Mouse (Mus musculus) hindbrain, embryonic 15.5 days (tissue): ENCODE measurements around the gene Ang6. TPM values are rescaled to one million over a fixed set of nuclear protein-coding genes. Genes with fewer than 3 reads are reported as not detected.
"Not testable (repeated sequence)": the region's sequence is repeated elsewhere in the genome, so short reads cannot be mapped to it uniquely, and the experiment has no call there.

Experiments
- ATAC-seq: fragments of 200-750 bp; cut with Nextera tagmentation; 2 replicates; pipeline ENCODE4 v1.8.0; 2017; ENCODE audit warnings: low read depth, moderate number of reproducible peaks, moderate TSS enrichment; ENCODE audit not compliant: low FRiP score
- H3K27ac ChIP-seq: fragments of 300-500 bp; sonication (generic); replicated peaks from 2 replicates; pipeline ENCODE4 v1.5.1; 2015; ENCODE audit warnings: mild to moderate bottlenecking, inconsistent platforms
- H3K27me3 ChIP-seq: fragments of 300-500 bp; sonication (generic); 2 replicates; pipeline ENCODE4 v1.6.1; 2015; ENCODE audit warnings: control low read depth, inconsistent platforms
- H3K36me3 ChIP-seq: fragments of 300-500 bp; sonication (generic); 2 replicates; pipeline ENCODE4 v1.6.1; 2015; ENCODE audit warnings: control low read depth, inconsistent platforms
- H3K4me1 ChIP-seq: fragments of 300-500 bp; sonication (generic); replicated peaks from 2 replicates; pipeline ENCODE4 v1.6.1; 2015; ENCODE audit warnings: control low read depth, inconsistent platforms
- H3K4me2 ChIP-seq: fragments of 300-500 bp; sonication (generic); 2 replicates; pipeline ENCODE4 v1.6.1; 2015; ENCODE audit warnings: moderate library complexity, mild to moderate bottlenecking, inconsistent platforms
- H3K4me3 ChIP-seq: fragments of 300-500 bp; sonication (generic); 2 replicates; pipeline ENCODE4 v1.5.1; 2015; ENCODE audit warnings: mild to moderate bottlenecking, inconsistent platforms
- H3K9ac ChIP-seq: fragments of 300-500 bp; sonication (generic); 2 replicates; pipeline ENCODE4 v1.6.1; 2015; ENCODE audit warnings: inconsistent platforms
- H3K9me3 ChIP-seq: fragments of 300-500 bp; sonication (generic); 2 replicates; pipeline ENCODE4 v1.6.1; 2016; ENCODE audit warnings: control low read depth, inconsistent platforms
- WGBS: fragments of 180-500 bp; shearing (Covaris S2); methylation state at CpG from one replicate; pipeline ENCODE4 v1.1.7; 2015; 5-methylcytosine and 5-hydroxymethylcytosine counted together
- polyA plus RNA-seq: library from polyadenylated mRNA; unstranded; fragments of >200 nt; fragmentation: Nextera tagmentation; extraction: Ambion mirVana; gene quantifications from 2 replicates; pipeline ENCODE4 v1.2.1, GENCODE M21; 2015

Ang6 gene
- polyA plus RNA-seq, result not detected in 2 replicates

DNA sequence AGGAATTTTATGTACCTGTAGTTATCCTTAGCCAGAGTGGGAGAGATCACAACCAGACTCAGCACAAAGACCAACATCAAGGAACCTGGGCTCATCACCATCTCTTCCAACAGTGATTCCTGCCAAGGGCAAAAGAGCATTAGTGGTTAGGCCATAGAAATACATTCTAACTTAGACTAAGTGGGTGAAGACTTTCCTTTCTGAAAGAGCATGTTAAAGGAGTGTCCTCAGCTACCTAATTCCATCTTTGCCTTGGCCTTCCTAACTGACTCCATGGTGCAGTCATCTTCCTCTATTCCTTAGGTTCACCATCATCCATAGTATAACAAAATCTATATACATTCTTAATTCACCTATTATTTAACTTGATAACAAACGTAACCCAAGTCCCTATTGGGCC, at the start of gene Ang6:
TSS of gene Ang6 (minus strand) at position 101 of the 400 bp plus-strand sequence.
- Histone ChIP-seq H3K4me3 (no peak within 1 kb of the TSS), H3K4me2 (no peak within 1 kb of the TSS), H3K9me3 (no peaks in the 10 kb centered on the region), H3K9ac (no peak within 1 kb of the TSS), H3K4me1 (no peaks in the 10 kb centered on the region), H3K36me3 (no peaks in the 10 kb centered on the region), H3K27me3 (no peaks in the 10 kb centered on the region), H3K27ac (no peak within 1 kb of the TSS)
- WGBS, result 91% methylated on average over 1 of the region's 1 CpGs
- no peak for ATAC-seq

DNA sequence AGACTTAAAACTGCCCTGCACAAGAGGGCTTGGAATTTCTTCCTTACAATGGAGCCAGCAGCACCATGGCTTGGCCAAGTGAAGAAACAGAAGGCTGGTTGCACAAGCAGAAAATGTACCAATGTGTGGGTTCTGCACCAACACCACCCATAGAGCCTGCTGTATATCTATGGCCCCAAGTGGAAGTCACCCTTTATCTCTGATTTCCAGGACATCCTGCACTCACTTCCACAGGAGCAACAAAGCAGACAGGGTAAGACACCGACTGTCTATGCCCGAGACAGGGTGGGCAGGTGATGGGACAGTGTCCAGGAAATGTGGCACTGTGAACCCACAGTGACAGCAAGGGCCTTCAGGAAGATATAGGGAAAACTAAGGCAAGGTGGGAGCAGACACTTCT, 44.5 kb upstream of the Ang6 start:
- not testable (repeated sequence) for H3K4me2 ChIP-seq, H3K27me3 ChIP-seq, H3K4me1 ChIP-seq, H3K9me3 ChIP-seq, H3K4me3 ChIP-seq, H3K9ac ChIP-seq, H3K36me3 ChIP-seq, ATAC-seq, H3K27ac ChIP-seq
- WGBS, result 91% methylated on average over 2 of the region's 2 CpGs

DNA sequence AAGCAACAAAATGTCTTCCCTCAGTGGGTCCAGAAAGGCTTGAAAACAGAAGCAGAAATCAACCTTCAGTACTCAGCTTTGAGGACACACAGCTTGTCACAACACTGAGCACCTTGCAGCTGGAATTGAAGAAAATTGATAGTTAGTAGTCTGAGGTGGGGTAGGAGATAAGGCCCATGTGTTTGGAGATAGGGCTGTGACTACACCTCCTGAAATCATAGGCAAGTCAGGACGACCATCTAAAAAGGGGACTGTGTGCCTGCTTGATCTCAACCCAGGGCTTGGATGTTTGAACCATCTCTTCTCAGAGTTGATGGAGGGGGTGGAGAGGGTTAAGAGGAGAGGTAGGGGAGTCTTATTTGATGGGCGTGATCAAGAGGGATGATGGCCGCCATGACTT, 29.8 kb upstream of the Ang6 start:
- not testable (repeated sequence) for H3K4me1 ChIP-seq, H3K4me3 ChIP-seq, ATAC-seq, H3K36me3 ChIP-seq, H3K9me3 ChIP-seq, H3K27me3 ChIP-seq, H3K4me2 ChIP-seq, H3K9ac ChIP-seq, H3K27ac ChIP-seq
- WGBS, result 91% methylated on average over 1 of the region's 3 CpGs

DNA sequence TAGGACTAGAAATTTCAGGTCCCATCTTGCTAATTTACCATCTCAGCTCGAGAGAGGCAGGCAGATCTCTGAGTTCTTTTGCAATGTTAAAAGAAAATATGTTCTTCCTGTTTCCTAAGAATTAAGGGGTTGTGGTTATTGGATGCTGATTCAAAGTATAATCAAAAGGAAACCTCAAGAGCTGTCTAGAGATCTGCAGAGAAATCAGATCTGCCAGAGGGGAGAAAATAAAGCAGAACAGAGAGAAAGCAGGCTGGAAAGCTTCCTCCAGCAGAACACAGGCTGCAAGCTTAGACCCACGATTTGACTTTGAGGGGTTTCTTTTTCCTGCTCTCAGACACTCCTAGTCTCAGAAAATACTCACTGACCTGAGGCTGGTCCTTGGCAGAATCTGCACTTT, 7.6 kb upstream of the Ang6 start:
- H3K4me2 ChIP-seq, H3K9ac ChIP-seq, ATAC-seq, H3K36me3 ChIP-seq, H3K27ac ChIP-seq, H3K4me1 ChIP-seq, H3K4me3 ChIP-seq, H3K27me3 ChIP-seq, H3K9me3 ChIP-seq: not testable (repeated sequence)
- WGBS, result 49% methylated on average over 2 of the region's 2 CpGs

DNA sequence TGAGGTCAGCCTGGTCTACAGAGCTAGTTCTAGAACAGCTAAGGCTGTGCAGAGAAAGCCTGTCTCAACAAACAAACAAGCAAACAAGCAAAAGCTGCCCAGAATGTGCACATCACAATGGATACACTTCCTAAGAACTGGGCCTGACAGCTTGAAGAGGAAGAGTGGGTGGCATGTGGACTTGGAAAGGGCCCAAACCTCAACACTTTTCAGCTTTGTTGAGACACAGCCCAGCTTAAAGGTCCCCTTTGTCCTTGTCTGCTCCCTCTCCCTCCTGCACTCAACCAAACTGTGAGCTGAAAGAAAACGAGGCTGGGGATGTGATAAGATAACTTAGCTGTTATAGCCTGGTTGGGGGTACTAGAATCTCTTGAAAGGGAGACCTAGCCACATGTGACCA, 6.0 kb upstream of the Ang6 start:
- H3K4me1 ChIP-seq, H3K36me3 ChIP-seq, ATAC-seq, H3K4me3 ChIP-seq, H3K9me3 ChIP-seq, H3K27ac ChIP-seq, H3K9ac ChIP-seq, H3K4me2 ChIP-seq, H3K27me3 ChIP-seq: not testable (repeated sequence)
- WGBS, result no CpG with 5 or more reads among the region's 1 CpGs

DNA sequence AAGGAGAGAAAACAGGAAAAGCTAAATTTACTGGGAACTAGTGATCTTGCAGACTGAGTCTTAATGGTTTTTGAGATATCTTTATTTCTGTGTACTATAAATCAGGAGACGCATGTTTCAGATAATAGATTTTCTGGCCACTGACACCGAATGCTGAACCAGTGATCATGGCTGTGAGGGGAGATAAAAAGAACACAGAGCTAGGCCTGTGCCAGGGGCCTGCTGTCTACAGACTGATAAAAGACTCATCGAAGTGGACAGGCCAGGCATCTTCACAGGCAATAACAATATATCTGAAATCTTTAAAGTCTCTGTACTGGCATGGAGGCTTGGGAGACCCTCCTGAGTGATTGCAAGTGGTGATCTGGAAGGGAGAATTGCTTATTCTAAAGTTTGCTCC, 469 bp downstream of the Ang6 start:
- ATAC-seq, result no peak
- no peak overlapping the region for H3K4me2 ChIP-seq
- 89% methylated on average over 3 of the region's 3 CpGs for WGBS
- no peaks in the 10 kb centered on the region for H3K4me1 ChIP-seq
- H3K27me3 ChIP-seq, result no peaks in the 10 kb centered on the region
- H3K4me3 ChIP-seq, result no peak overlapping the region
- no peaks in the 10 kb centered on the region for H3K9me3 ChIP-seq
- no peak overlapping the region for H3K9ac ChIP-seq
- no peak overlapping the region for H3K27ac ChIP-seq
- H3K36me3 ChIP-seq, result no peaks in the 10 kb centered on the region

DNA sequence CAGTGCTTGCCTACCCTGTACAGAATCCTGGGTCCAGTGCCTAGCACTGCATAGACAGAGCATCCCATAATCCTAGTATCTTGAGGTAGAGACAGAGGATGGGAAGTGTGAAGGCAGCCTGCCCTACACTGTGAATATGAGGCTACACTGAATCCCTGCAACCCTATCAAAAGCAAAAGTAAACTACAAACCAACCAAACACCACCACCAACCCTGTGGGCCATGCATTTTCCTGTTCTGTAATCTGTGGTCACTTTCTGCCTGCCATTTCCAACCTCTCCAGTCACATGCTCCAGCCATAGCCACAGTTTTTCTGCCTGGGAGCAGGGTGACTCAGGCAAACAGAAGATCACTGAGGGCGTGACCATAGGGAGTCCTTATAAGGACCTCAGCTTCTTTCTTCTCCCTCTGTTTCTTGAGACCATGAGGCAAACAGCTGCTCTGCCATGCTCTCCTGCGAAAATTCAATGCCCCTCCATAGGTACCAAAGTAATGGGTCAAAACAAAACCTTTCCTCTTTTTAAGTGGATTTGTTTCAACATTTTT, 3.5 kb downstream of the Ang6 start:
- WGBS, result 91% methylated on average over 2 of the region's 2 CpGs
- not testable (repeated sequence) for H3K9me3 ChIP-seq, H3K27ac ChIP-seq, H3K4me1 ChIP-seq, H3K4me3 ChIP-seq, H3K27me3 ChIP-seq, H3K36me3 ChIP-seq, ATAC-seq, H3K4me2 ChIP-seq, H3K9ac ChIP-seq

DNA sequence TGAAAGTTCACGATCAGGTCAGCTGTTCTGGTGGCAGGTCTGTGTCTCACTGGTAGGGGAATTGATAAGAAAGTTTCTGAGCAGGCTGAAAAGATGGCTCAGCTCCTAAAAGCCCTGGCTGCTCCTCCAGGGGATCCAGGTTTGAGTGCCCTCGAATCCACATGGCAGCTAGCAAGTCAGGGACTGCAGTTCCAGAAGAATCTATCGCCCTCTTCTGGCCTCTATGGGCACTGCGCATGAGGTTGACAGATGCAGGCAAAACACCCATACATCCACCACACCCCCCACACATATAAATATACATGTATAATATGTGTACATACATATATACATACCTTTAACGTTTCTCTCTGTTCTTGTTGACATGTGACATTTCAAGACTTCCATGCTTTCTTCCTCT, 14.7 kb downstream of the Ang6 start:
- ATAC-seq, result 0 out of 2 replicates have a peak, but pooled peaks have one; percentile 11
- not testable (repeated sequence) for H3K9ac ChIP-seq, H3K4me3 ChIP-seq, H3K27ac ChIP-seq, H3K4me2 ChIP-seq, H3K36me3 ChIP-seq, H3K4me1 ChIP-seq, H3K27me3 ChIP-seq, H3K9me3 ChIP-seq
- WGBS, result 18% methylated on average over 5 of the region's 5 CpGs

DNA sequence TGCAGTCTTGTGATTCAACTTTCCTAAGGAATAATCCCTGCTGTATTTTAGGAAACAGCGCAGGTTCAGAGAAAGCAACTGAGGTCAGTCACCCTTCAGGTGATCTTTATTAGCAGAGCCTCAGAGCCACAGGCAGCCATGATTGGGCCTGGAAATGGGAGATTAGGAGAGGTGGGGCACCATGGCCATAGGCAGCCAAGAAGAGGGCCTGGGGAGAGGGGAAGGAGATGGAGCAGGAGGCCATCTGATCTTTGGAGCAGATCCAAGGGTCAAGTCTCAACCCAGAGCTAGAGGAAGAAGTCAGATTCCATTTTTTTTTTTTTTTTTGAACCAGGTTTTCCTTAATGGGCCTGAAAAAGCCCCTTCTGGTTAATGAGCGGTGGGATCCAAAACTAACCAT, 15.9 kb downstream of the Ang6 start:
- WGBS, result 90% methylated on average over 2 of the region's 2 CpGs

DNA sequence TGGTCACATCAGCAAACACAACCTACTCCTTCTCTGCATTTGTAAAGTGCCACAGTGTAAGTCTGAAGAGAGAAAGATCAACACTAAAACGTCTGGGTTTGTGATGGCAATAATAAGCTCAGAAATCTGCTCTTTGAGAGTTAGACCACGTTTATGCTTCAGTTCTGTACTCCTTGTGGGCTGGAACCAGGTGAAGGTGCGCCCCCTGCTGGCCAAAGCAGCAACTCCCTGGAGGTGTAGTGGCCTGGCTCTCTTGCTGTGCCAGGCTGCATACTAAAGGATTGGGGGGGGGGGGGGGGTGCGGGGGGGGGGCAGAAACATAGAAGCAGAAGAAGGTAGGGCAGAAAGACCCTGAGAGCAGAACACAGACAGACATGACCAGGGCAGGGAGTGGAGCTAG, 18.2 kb downstream of the Ang6 start:
- WGBS, result 0% methylated on average over 4 of the region's 4 CpGs
- peak; percentile 69; the same call in 1 of the 2 replicates for ATAC-seq
- Histone ChIP-seq H3K27me3 (no peaks in the 10 kb centered on the region), H3K4me3 (no peak overlapping the region), H3K27ac (no peak overlapping the region), H3K9me3 (no peaks in the 10 kb centered on the region), H3K9ac (no peak overlapping the region), H3K36me3 (no peaks in the 10 kb centered on the region), H3K4me1 (no peaks in the 10 kb centered on the region), H3K4me2 (no peak overlapping the region)

More for the DNA sequence above, 15.9 kb downstream of the Ang6 start:
- Histone ChIP-seq H3K27ac (no peak overlapping the region), H3K9me3 (no peaks in the 10 kb centered on the region), H3K4me3 (no peak overlapping the region), H3K27me3 (no peaks in the 10 kb centered on the region), H3K36me3 (no peaks in the 10 kb centered on the region), H3K9ac (no peak overlapping the region), H3K4me1 (no peaks in the 10 kb centered on the region), H3K4me2 (no peak overlapping the region)
- ATAC-seq, result no peak

DNA sequence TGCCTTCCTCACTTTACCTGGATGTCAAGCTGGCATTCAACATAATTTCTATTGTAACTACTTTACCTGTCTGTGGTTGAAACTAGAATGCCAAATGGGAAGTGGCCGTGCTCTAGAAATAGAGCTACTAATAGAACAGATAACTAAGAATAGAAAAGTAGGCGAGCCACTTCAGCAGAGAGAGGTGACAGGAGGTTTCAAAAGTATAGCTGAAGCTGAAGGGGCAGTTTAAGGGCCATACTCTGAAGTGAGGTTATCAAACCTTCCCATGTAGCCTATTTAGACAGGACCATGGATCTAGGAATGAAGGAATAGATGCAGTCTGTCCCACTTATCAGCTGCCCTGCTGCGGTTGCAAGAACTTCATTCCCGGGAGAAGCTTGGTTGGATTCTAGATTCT, 18.6 kb downstream of the Ang6 start:
- no peak overlapping the region for H3K9ac ChIP-seq
- H3K36me3 ChIP-seq, result no peaks in the 10 kb centered on the region
- H3K4me3 ChIP-seq, result no peak overlapping the region
- H3K27me3 ChIP-seq, result no peaks in the 10 kb centered on the region
- no peaks in the 10 kb centered on the region for H3K4me1 ChIP-seq
- H3K4me2 ChIP-seq, result no peak overlapping the region
- no peak for ATAC-seq
- H3K9me3 ChIP-seq, result no peaks in the 10 kb centered on the region
- H3K27ac ChIP-seq, result no peak overlapping the region
- WGBS, result 75% methylated on average over 4 of the region's 4 CpGs

DNA sequence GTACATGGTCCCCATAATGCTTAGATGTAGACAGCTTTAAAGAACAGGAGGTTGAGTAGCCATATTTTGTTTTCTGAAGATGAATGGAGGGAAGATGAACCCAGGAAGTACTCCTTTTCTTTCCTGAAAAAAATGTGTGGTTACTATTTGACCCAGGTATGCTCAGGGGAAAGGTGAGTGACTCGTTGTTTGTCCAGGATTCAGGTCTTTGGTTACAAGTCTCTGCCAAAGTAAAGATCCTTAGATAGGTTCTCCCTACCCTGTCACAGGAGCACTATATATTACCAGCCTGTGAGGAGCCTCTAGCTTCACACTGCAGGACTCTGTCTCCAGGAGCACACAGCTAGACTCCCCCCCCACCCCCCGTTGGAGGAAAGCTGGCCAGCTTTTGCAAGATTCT, 45.3 kb downstream of the Ang6 start, which contains the start of gene Ang5:
TSS of gene Ang5 (plus strand) at position 301 of the 400 bp plus-strand sequence.
- ATAC-seq, H3K27me3 ChIP-seq, H3K36me3 ChIP-seq, H3K9me3 ChIP-seq, H3K4me1 ChIP-seq, H3K4me3 ChIP-seq, H3K4me2 ChIP-seq, H3K27ac ChIP-seq, H3K9ac ChIP-seq: not testable (repeated sequence)
- no CpG with 5 or more reads among the region's 2 CpGs for WGBS

DNA sequence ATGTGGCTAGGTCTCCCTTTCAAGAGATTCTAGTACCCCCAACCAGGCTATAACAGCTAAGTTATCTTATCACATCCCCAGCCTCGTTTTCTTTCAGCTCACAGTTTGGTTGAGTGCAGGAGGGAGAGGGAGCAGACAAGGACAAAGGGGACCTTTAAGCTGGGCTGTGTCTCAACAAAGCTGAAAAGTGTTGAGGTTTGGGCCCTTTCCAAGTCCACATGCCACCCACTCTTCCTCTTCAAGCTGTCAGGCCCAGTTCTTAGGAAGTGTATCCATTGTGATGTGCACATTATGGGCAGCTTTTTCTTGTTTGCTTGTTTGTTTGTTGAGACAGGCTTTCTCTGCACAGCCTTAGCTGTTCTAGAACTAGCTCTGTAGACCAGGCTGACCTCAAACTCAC, 47.0 kb downstream of the Ang6 start:
- H3K9me3 ChIP-seq, H3K4me1 ChIP-seq, H3K36me3 ChIP-seq, H3K4me2 ChIP-seq, H3K9ac ChIP-seq, ATAC-seq, H3K27me3 ChIP-seq, H3K4me3 ChIP-seq, H3K27ac ChIP-seq: not testable (repeated sequence)
- WGBS, result no CpG with 5 or more reads among the region's 1 CpGs
